Mouse (Mus musculus) intestine, embryonic 14.5 days (tissue): ENCODE measurements around the gene Tmem158. TPM values are rescaled to one million over a fixed set of nuclear protein-coding genes. Genes with fewer than 3 reads are reported as not detected.

Experiments used
- ATAC-seq: fragments of 200-750 bp; cut with Nextera tagmentation; replicated peaks from 2 replicates; pipeline ENCODE4 v1.8.0; 2017; ENCODE audit warnings: low read depth, moderate number of reproducible peaks, moderate TSS enrichment, moderate library complexity; ENCODE audit not compliant: low FRiP score, low TSS enrichment
- DNase-seq: peaks from one replicate; pipeline ENCODE4 v3.0.0-alpha.2; 2018; ENCODE audit warnings: low spot score
- H3K27ac ChIP-seq: fragments of 300-500 bp; sonication (generic); 2 replicates; pipeline ENCODE4 v1.5.1; 2014; ENCODE audit warnings: low read depth, mild to moderate bottlenecking, control low read depth
- H3K27me3 ChIP-seq: fragments of 300-500 bp; sonication (generic); replicated peaks from 2 replicates; pipeline ENCODE4 v1.6.1; 2014; ENCODE audit warnings: low read length, control low read depth; ENCODE audit not compliant: control insufficient read depth, insufficient read depth
- H3K36me3 ChIP-seq: fragments of 300-500 bp; sonication (generic); 2 replicates; pipeline ENCODE4 v1.6.1; 2014; ENCODE audit warnings: low read length, control low read depth; ENCODE audit not compliant: control insufficient read depth, insufficient read depth
- H3K4me1 ChIP-seq: fragments of 300-500 bp; sonication (generic); replicated peaks from 2 replicates; pipeline ENCODE4 v1.6.1; 2014; ENCODE audit warnings: low read length, control low read depth, mixed read lengths; ENCODE audit not compliant: control insufficient read depth, insufficient read depth
- H3K4me2 ChIP-seq: fragments of 300-500 bp; sonication (generic); 2 replicates; pipeline ENCODE4 v1.6.1; 2014; ENCODE audit warnings: low read length
- H3K4me3 ChIP-seq: fragments of 300-500 bp; sonication (generic); 2 replicates; pipeline ENCODE4 v1.5.1; 2014; ENCODE audit warnings: low read depth, low read length, control low read depth, mixed read lengths
- H3K9ac ChIP-seq: fragments of 300-500 bp; sonication (generic); 2 replicates; pipeline ENCODE4 v1.6.1; 2014; ENCODE audit warnings: mild to moderate bottlenecking, low read length
- H3K9me3 ChIP-seq: fragments of 300-500 bp; sonication (generic); 2 replicates; pipeline ENCODE4 v1.6.1; 2016; ENCODE audit warnings: low read length, control low read depth; ENCODE audit not compliant: control insufficient read depth
- WGBS: fragments of 180-500 bp; shearing (Covaris S2); extraction: QIAGEN DNeasy Blood & Tissue Kit; methylation state at CpG from one replicate; pipeline ENCODE4 v1.1.7; 2014; 5-methylcytosine and 5-hydroxymethylcytosine counted together
- polyA plus RNA-seq: library from polyadenylated mRNA; unstranded; fragments of >200 nt; fragmentation: Nextera tagmentation; extraction: Ambion mirVana; gene quantifications from 2 replicates; pipeline ENCODE4 v1.2.1, GENCODE M21; 2014

Tmem158 gene
- polyA plus RNA-seq, 1 experiment from 2014 or later, result 10.9 TPM

DNA sequence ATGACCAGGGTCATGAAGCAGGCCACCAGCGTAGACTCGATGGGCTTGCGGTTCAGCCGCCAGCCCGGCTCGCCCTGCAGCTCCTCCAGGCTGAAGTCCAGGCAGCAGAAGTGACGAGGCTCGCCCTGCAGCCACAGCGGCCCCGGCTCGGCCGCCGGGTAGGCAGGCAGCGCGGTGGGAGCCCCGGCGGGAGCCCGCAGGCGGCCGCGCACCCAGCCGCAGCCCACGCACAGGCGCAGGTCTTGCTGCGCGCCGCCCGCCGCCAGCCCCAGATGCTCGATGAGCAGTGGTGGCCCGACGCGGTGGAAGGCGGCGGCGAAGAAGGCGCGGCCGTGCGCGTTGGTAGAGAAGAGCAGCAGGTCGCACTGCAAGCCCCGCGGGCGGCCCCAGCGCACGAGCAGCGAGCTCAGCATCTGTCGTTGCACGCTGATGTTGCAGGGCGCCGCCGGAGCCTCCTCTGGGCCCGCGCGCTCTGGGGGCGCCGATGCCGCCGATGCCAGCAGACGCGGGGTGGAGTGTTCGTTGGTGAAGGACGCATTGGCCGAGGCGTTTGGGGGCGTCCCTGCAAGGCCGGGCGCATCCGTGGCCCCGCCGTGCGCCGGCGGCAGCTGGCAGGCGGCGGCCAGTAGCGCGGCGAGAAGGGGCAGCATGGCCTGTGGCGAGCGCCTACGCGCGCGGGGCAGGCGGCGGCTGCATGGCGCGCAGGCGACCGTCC lies 511 bp downstream of the Tmem158 start:
- no peaks in the 10 kb centered on the region for H3K9me3 ChIP-seq
- H3K4me1 ChIP-seq, result no peaks in the 10 kb centered on the region; the same call in 1 of the 2 replicates
- ATAC-seq (peak; percentile 81), DNase-seq (peak; percentile 88)
- peak overlapping the region; percentile 55 for H3K9ac ChIP-seq
- peak overlapping the region; percentile 84 for H3K4me2 ChIP-seq
- H3K36me3 ChIP-seq, result no peaks in the 10 kb centered on the region
- H3K27me3 ChIP-seq, result peaks cover 4% of the 10 kb centered on the region; the same call in 1 of the 2 replicates
- under 1% methylated on average over 81 of the region's 92 CpGs for WGBS
- peak overlapping the region; percentile 77 for H3K27ac ChIP-seq
- H3K4me3 ChIP-seq, result peak overlapping the region; percentile 78

DNA sequence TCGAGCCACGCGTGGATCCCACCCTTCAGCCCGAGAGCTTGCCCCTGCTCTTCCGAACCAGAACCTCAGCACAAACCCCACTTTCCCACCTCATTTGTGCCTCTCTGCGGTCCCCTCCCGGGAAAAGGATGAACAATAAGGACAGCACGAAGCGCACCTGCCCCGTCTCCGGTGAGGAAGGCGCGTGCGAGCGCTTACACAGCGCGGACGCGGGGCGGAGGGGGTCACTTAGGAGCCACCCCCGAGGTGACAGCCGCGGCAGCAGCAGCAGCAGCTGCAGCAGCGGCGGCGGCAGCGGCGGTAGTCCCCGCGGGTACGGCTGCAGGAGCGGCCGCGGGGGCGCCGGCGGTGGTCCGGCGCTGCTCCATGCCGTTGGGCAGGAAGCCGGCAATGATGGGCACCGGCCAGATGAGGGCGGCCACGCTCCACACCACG lies 1.1 kb downstream of the Tmem158 start:
- peak; percentile 48 for ATAC-seq
- under 1% methylated on average over 45 of the region's 45 CpGs for WGBS
- peak overlapping the region; percentile 78 for H3K4me3 ChIP-seq

DNA sequence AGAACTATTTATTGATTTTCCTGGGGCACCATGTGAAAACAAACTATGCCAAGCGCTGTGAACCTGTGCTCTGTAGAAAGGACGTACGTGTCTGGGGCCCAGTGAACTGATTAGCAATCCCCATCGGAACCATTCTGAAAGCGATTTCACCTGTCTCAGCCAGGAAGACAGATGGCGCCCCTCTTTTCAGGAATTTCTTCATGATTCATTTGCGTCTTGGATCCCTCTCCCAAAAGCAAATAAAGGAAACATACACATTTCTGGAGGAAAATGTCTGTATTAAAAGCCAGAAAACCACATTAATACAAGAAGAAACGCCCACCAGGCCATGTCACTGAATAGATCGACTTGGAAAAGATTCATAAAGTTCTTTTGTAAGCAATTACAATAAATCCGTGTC lies 1.8 kb downstream of the Tmem158 start:
- peak overlapping the region; percentile 78 for H3K4me3 ChIP-seq
- DNase-seq (no peak), ATAC-seq (no peak)
- 26% methylated on average over 10 of the region's 10 CpGs for WGBS
- peaks cover 4% of the 10 kb centered on the region; the same call in 1 of the 2 replicates for H3K27me3 ChIP-seq
- no peak overlapping the region for H3K9ac ChIP-seq
- no peaks in the 10 kb centered on the region; the same call in 1 of the 2 replicates for H3K4me1 ChIP-seq
- no peak overlapping the region for H3K27ac ChIP-seq
- no peaks in the 10 kb centered on the region for H3K9me3 ChIP-seq
- H3K4me2 ChIP-seq, result peak overlapping the region; percentile 84
- H3K36me3 ChIP-seq, result no peaks in the 10 kb centered on the region

More for the DNA sequence above, 1.1 kb downstream of the Tmem158 start:
- no peak for DNase-seq
- Histone ChIP-seq H3K27ac (peak overlapping the region; percentile 77; the same call in 1 of the 2 replicates), H3K4me1 (no peaks in the 10 kb centered on the region; the same call in 1 of the 2 replicates), H3K9me3 (no peaks in the 10 kb centered on the region), H3K36me3 (no peaks in the 10 kb centered on the region), H3K9ac (peak overlapping the region; percentile 55), H3K27me3 (peaks cover 4% of the 10 kb centered on the region; the same call in 1 of the 2 replicates), H3K4me2 (peak overlapping the region; percentile 84)

DNA sequence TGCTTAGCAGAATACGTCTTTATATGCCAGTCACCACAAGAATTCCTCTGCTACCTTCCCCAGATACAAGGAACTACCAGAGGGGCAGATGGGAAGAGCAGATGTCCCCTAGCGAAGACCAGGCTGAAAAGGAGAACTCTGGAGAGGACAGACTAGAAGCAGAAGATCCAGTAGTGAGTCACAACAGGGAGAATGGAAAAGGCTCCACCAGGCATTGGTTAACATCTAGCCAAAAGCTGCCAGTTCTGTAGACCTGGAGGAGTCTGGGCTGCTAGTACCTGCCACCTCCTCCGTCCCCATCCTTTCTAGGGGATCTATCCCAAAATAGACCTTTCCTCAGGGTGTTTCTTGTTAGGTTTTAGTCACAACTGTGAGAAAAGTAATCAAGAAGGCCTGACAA lies 4.8 kb downstream of the Tmem158 start:
- Histone ChIP-seq H3K9me3 (no peaks in the 10 kb centered on the region), H3K9ac (no peak overlapping the region), H3K27ac (no peak overlapping the region), H3K27me3 (peaks cover 4% of the 10 kb centered on the region; the same call in 1 of the 2 replicates), H3K36me3 (no peaks in the 10 kb centered on the region), H3K4me2 (no peak overlapping the region), H3K4me3 (no peak overlapping the region), H3K4me1 (no peaks in the 10 kb centered on the region; the same call in 1 of the 2 replicates)
- 87% methylated on average over 3 of the region's 3 CpGs for WGBS
- no peak for DNase-seq
- ATAC-seq, result no peak

DNA sequence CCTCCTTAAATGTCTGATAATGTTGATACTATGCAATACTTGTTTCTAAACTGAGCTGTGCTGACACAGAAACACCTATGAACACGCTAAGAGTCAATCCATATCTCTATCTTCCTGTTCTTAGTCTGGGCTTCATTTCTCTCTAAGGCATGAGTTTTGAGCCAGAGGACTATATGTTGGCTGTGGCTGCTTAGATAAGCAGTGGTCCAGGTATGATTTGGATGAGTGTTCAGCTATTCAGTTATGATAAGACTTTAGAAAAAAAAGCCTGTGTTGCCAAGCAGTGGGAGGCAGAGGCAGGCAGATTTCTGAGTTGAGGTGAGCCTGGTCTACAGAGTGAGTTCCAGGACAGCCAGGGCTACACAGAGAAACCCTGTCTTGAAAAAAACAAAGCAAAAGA lies 12.6 kb downstream of the Tmem158 start:
- 62% methylated on average over 1 of the region's 1 CpGs for WGBS
- no peak overlapping the region for H3K27ac ChIP-seq
- no peak overlapping the region for H3K4me3 ChIP-seq
- no peaks in the 10 kb centered on the region for H3K4me1 ChIP-seq
- no peak for ATAC-seq
- DNase-seq, result no peak
- H3K27me3 ChIP-seq, result no peaks in the 10 kb centered on the region
- H3K9ac ChIP-seq, result no peak overlapping the region
- no peaks in the 10 kb centered on the region for H3K36me3 ChIP-seq
- no peaks in the 10 kb centered on the region for H3K9me3 ChIP-seq
- no peak overlapping the region for H3K4me2 ChIP-seq

DNA sequence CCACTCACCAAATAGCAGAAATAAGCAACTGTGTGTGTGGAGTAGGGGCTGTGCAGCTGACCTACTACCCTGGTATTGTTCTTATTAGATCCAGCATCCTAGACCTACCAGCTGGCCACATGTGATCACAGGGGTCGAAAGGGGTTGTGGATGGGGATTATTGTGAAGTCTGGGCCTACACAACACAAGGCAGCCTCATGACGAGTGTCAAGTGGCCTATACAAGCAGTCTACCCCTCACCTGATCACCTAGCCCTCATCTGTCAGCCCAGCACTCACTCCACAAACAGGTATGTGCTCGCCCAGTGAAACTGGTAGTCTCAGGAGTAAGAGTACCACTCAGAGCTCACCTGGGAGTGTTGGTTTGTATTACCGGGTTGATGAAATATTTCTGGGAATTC lies 15.4 kb downstream of the Tmem158 start:
- WGBS, result 84% methylated on average over 4 of the region's 4 CpGs
- H3K4me1 ChIP-seq, result no peaks in the 10 kb centered on the region
- DNase-seq, result no peak
- ATAC-seq, result no peak
- H3K27me3 ChIP-seq, result no peaks in the 10 kb centered on the region
- no peaks in the 10 kb centered on the region for H3K9me3 ChIP-seq
- no peaks in the 10 kb centered on the region for H3K36me3 ChIP-seq
- no peak overlapping the region for H3K4me3 ChIP-seq
- no peak overlapping the region for H3K4me2 ChIP-seq
- no peak overlapping the region for H3K9ac ChIP-seq
- H3K27ac ChIP-seq, result no peak overlapping the region

DNA sequence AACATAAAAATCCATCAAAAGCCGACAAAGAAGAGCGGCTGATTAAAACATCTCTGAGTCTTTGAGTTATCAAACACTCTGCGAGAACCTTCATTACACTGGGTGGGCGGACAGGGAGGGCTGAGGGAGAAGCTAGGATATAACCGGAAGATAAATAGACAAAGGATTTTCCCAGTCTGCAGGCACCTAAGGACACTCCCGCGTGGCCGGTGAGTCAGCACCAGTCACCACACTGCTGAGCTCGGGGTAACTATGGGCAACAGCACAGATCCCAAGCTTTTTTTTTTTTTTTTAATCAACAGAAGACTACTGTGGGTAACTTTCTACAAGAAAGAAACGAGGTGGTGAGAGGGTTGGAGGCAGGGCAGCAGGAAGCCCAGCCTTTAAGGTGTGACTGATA lies 16.6 kb downstream of the Tmem158 start:
- peak; percentile 83 for ATAC-seq
- no peak overlapping the region for H3K4me2 ChIP-seq
- DNase-seq, result no peak

DNA sequence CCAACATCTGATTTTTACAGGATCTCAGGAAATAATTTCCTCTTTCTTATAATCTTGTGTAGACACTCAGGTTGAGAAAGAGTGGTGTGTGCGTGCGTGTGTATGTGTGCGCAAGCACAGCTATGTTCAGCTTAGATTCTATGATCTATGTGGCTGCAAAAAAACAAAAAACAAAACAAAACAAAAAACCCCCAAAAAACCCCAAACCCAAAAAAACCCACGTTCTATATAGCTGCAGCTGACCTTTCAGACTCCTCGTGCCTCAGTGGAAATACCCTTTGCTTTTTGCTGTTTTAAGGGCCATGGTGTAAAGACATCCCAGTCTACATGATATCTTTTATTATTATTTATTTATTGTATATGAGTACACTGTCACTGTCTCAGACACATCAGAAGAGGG lies 19.4 kb downstream of the Tmem158 start:
- Histone ChIP-seq H3K4me2 (no peak overlapping the region), H3K36me3 (no peaks in the 10 kb centered on the region), H3K9ac (no peak overlapping the region), H3K4me1 (peaks cover 15% of the 10 kb centered on the region), H3K27me3 (no peaks in the 10 kb centered on the region), H3K27ac (no peak overlapping the region), H3K9me3 (no peaks in the 10 kb centered on the region), H3K4me3 (no peak overlapping the region)
- ATAC-seq (no peak), DNase-seq (no peak)
- 96% methylated on average over 5 of the region's 5 CpGs for WGBS

More for the DNA sequence above, 16.6 kb downstream of the Tmem158 start:
- H3K36me3 ChIP-seq, result no peaks in the 10 kb centered on the region
- H3K27ac ChIP-seq, result no peak overlapping the region
- no peak overlapping the region for H3K4me3 ChIP-seq
- no peak overlapping the region for H3K9ac ChIP-seq
- WGBS, result 39% methylated on average over 10 of the region's 10 CpGs
- no peaks in the 10 kb centered on the region for H3K27me3 ChIP-seq
- no peaks in the 10 kb centered on the region for H3K9me3 ChIP-seq
- H3K4me1 ChIP-seq, result no peaks in the 10 kb centered on the region; the same call in 1 of the 2 replicates

DNA sequence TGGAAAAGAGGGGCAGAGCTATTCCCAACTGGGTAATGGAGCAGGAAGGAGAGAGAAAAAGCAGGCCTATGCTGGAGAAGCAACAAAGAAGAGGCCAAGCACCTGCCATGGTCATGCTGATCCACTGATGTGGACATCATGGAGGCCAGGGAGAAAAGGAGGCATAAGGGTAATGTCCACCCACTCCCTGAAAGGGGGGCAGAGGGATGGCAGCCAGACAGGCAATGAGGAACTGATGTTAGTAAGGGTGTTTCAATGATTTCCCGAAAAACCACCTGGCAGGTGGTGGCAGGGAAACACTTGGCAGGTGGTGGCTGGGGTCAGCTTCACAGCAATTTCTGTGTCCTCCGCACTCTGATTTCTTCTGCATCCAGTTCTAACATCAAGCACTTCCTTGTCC lies 19.8 kb downstream of the Tmem158 start:
- H3K9ac ChIP-seq, result no peak overlapping the region
- no peak overlapping the region for H3K4me2 ChIP-seq
- H3K27ac ChIP-seq, result no peak overlapping the region
- no peak for ATAC-seq
- no peaks in the 10 kb centered on the region for H3K27me3 ChIP-seq
- H3K36me3 ChIP-seq, result no peaks in the 10 kb centered on the region
- DNase-seq, result no peak
- H3K9me3 ChIP-seq, result no peaks in the 10 kb centered on the region
- 92% methylated on average over 2 of the region's 2 CpGs for WGBS
- no peak overlapping the region for H3K4me3 ChIP-seq
- H3K4me1 ChIP-seq, result peaks cover 15% of the 10 kb centered on the region
